Mouse (Mus musculus) limb, embryonic 15.5 days (tissue): ENCODE measurements at regions not wholly inside any gene's neighbourhood (a gene's known extent, or its start where the extent isn't known, plus 50 kb on each side); places are given as distances from the start of the nearest gene placed in this dataset.

Experiments used
- ATAC-seq: fragments of 200-750 bp; cut with Nextera tagmentation; 2 replicates; pipeline ENCODE4 v1.8.0; 2017; ENCODE audit warnings: low read depth, moderate TSS enrichment; ENCODE audit not compliant: insufficient number of reproducible peaks, low FRiP score, low TSS enrichment
- H3K27ac ChIP-seq: fragments of 300-500 bp; sonication (generic); 2 replicates; pipeline ENCODE4 v1.5.1; 2015; ENCODE audit warnings: moderate library complexity, mild to moderate bottlenecking, inconsistent platforms
- H3K27me3 ChIP-seq: fragments of 300-500 bp; sonication (generic); 2 replicates; pipeline ENCODE4 v1.6.1; 2015; ENCODE audit warnings: inconsistent platforms
- H3K36me3 ChIP-seq: fragments of 300-500 bp; sonication (generic); 2 replicates; pipeline ENCODE4 v1.6.1; 2015; ENCODE audit warnings: inconsistent platforms
- H3K4me1 ChIP-seq: fragments of 300-500 bp; sonication (generic); 2 replicates; pipeline ENCODE4 v1.6.1; 2015; ENCODE audit warnings: inconsistent platforms
- H3K4me2 ChIP-seq: fragments of 300-500 bp; sonication (generic); 2 replicates; pipeline ENCODE4 v1.6.1; 2015; ENCODE audit warnings: mild to moderate bottlenecking, inconsistent platforms
- H3K4me3 ChIP-seq: fragments of 300-500 bp; sonication (generic); 2 replicates; pipeline ENCODE4 v1.5.1; 2015; ENCODE audit warnings: mild to moderate bottlenecking, inconsistent platforms
- H3K9ac ChIP-seq: fragments of 300-500 bp; sonication (generic); 2 replicates; pipeline ENCODE4 v1.6.1; 2015; ENCODE audit warnings: inconsistent platforms
- H3K9me3 ChIP-seq: fragments of 300-500 bp; sonication (generic); 2 replicates; pipeline ENCODE4 v1.6.1; 2016; ENCODE audit warnings: inconsistent platforms
- WGBS: fragments of 180-500 bp; shearing (Covaris S2); methylation state at CpG from one replicate; pipeline ENCODE4 v1.1.7; 2015; 5-methylcytosine and 5-hydroxymethylcytosine counted together

GRCm38 (mm10) chr8:75353786-75354185 lies 52.6 kb downstream of the Gm10358 start:
- no peak for ATAC-seq
- no peaks in the 10 kb centered on the region for H3K27me3 ChIP-seq
- no peak overlapping the region for H3K4me2 ChIP-seq

GRCm38 (mm10) chr8:75350141-75350540 lies 56.2 kb downstream of the Gm10358 start:
- H3K4me2 ChIP-seq, result no peak overlapping the region
- no peak overlapping the region for H3K9ac ChIP-seq
- no peaks in the 10 kb centered on the region for H3K9me3 ChIP-seq
- ATAC-seq, result no peak
- 57% methylated on average over 1 of the region's 1 CpGs for WGBS
- H3K27ac ChIP-seq, result no peak overlapping the region
- no peaks in the 10 kb centered on the region for H3K4me1 ChIP-seq
- H3K27me3 ChIP-seq, result no peaks in the 10 kb centered on the region
- no peaks in the 10 kb centered on the region for H3K36me3 ChIP-seq
- H3K4me3 ChIP-seq, result no peak overlapping the region

More at GRCm38 (mm10) chr8:75353786-75354185, 52.6 kb downstream of the Gm10358 start:
- Histone ChIP-seq H3K9me3 (no peaks in the 10 kb centered on the region), H3K27ac (no peak overlapping the region), H3K4me1 (no peaks in the 10 kb centered on the region), H3K4me3 (no peak overlapping the region), H3K9ac (no peak overlapping the region), H3K36me3 (no peaks in the 10 kb centered on the region)
- 58% methylated on average over 1 of the region's 1 CpGs for WGBS

GRCm38 (mm10) chr8:75348047-75348446 lies 58.3 kb downstream of the Gm10358 start:
- Histone ChIP-seq H3K27me3 (no peaks in the 10 kb centered on the region), H3K9ac (no peak overlapping the region), H3K36me3 (no peaks in the 10 kb centered on the region), H3K9me3 (no peaks in the 10 kb centered on the region), H3K27ac (no peak overlapping the region), H3K4me2 (no peak overlapping the region), H3K4me3 (no peak overlapping the region), H3K4me1 (no peaks in the 10 kb centered on the region)
- WGBS, result 23% methylated on average over 1 of the region's 1 CpGs
- no peak for ATAC-seq

GRCm38 (mm10) chr8:75320614-75321013 lies 85.8 kb downstream of the Gm10358 start:
- no peaks in the 10 kb centered on the region for H3K36me3 ChIP-seq
- ATAC-seq, result no peak
- H3K27me3 ChIP-seq, result no peaks in the 10 kb centered on the region
- no peaks in the 10 kb centered on the region for H3K4me1 ChIP-seq
- no peak overlapping the region for H3K4me3 ChIP-seq
- H3K4me2 ChIP-seq, result no peak overlapping the region
- no peak overlapping the region for H3K9ac ChIP-seq
- 77% methylated on average over 1 of the region's 1 CpGs for WGBS
- H3K27ac ChIP-seq, result no peak overlapping the region
- no peaks in the 10 kb centered on the region for H3K9me3 ChIP-seq

GRCm38 (mm10) chr8:75318526-75318925 lies 87.9 kb downstream of the Gm10358 start:
- no peaks in the 10 kb centered on the region for H3K4me1 ChIP-seq
- H3K9me3 ChIP-seq, result no peaks in the 10 kb centered on the region
- H3K4me3 ChIP-seq, result no peak overlapping the region
- 23% methylated on average over 4 of the region's 4 CpGs for WGBS
- H3K9ac ChIP-seq, result no peak overlapping the region
- H3K36me3 ChIP-seq, result no peaks in the 10 kb centered on the region
- H3K27me3 ChIP-seq, result no peaks in the 10 kb centered on the region
- ATAC-seq, result no peak
- H3K4me2 ChIP-seq, result no peak overlapping the region
- no peak overlapping the region for H3K27ac ChIP-seq

- H3K4me2 ChIP-seq, result no peak overlapping the region
- H3K9ac ChIP-seq, result no peak overlapping the region
- H3K4me1 ChIP-seq, result no peaks in the 10 kb centered on the region
- no peak overlapping the region for H3K4me3 ChIP-seq
- no peak overlapping the region for H3K27ac ChIP-seq
- peak; percentile 55 for ATAC-seq
- H3K36me3 ChIP-seq, result no peaks in the 10 kb centered on the region
- H3K27me3 ChIP-seq, result no peaks in the 10 kb centered on the region
- H3K9me3 ChIP-seq, result no peaks in the 10 kb centered on the region
- WGBS, result 10% methylated on average over 3 of the region's 3 CpGs
Measured at GRCm38 (mm10) chr8:75315886-75316285, 90.5 kb downstream of the Gm10358 start.

GRCm38 (mm10) chr8:75309463-75309862 lies 95.7 kb downstream of the Rasd2 start:
- no peak for ATAC-seq
- H3K4me2 ChIP-seq, result no peak overlapping the region
- no peaks in the 10 kb centered on the region for H3K4me1 ChIP-seq
- H3K9me3 ChIP-seq, result no peaks in the 10 kb centered on the region
- 67% methylated on average over 2 of the region's 2 CpGs for WGBS
- no peak overlapping the region for H3K27ac ChIP-seq
- H3K27me3 ChIP-seq, result no peaks in the 10 kb centered on the region
- H3K4me3 ChIP-seq, result no peak overlapping the region
- no peak overlapping the region for H3K9ac ChIP-seq
- H3K36me3 ChIP-seq, result no peaks in the 10 kb centered on the region

GRCm38 (mm10) chr8:75291921-75292320 lies 78.2 kb downstream of the Rasd2 start:
- no peak for ATAC-seq
- H3K36me3 ChIP-seq, result no peaks in the 10 kb centered on the region
- no peak overlapping the region for H3K27ac ChIP-seq
- H3K27me3 ChIP-seq, result no peaks in the 10 kb centered on the region
- no peak overlapping the region for H3K9ac ChIP-seq
- no peaks in the 10 kb centered on the region for H3K9me3 ChIP-seq
- no peaks in the 10 kb centered on the region for H3K4me1 ChIP-seq
- WGBS, result 85% methylated on average over 3 of the region's 3 CpGs
- H3K4me2 ChIP-seq, result no peak overlapping the region
- H3K4me3 ChIP-seq, result no peak overlapping the region

- Histone ChIP-seq H3K4me2 (no peak overlapping the region), H3K9ac (no peak overlapping the region), H3K27ac (no peak overlapping the region), H3K4me3 (no peak overlapping the region), H3K4me1 (no peaks in the 10 kb centered on the region), H3K36me3 (no peaks in the 10 kb centered on the region), H3K9me3 (no peaks in the 10 kb centered on the region), H3K27me3 (no peaks in the 10 kb centered on the region)
- 77% methylated on average over 8 of the region's 8 CpGs for WGBS
- no peak for ATAC-seq
Measured at GRCm38 (mm10) chr8:75289933-75290332, 76.2 kb downstream of the Rasd2 start.
